Mouse (Mus musculus) lung, postnatal 36 days (tissue): ENCODE measurements around the gene Chd5.

Experiments
- DNase-seq: peaks from one replicate; pipeline ENCODE4 v3.0.0; 2022; ENCODE audit warnings: mixed read lengths

Chd5 gene

DNA sequence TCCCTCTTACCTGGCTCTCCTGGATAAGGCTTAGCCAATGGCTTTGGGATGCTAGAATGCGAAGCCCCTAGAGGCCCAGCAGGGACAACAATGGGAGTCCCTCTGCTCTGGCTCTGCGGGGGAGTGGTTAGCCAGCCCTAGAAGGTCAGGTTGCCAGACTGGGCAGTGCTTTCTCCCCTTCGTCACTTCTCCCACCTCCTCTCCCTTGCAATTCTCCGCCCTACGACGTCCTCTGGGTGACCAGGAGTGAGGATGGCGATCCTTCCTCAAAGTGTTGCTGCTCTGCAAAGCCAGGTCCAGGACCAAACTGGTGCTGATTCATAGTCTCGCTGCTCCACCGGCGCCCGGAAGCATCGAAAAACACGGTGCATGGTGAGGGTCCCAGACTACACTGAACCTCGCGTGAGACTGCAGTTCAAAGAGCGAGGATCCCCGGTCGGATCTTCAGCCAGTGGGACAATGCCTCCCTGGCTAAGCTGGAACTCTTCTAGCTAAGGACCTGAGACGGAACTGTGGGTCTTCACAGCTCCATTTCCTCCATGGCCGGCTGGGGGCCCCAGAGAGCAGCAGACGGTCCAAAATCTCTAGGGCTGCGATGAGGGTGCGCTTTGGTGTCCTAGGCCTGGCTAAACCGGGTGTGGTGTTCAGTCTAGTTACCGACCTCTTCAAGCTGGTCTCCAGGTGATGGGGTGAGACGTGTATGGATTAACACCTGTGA is 19.8 kb upstream of the Chd5 start, which contains the start of gene Rnf207:
Gene Rnf207 (minus strand): TSS at position 477 of the 718 bp plus-strand sequence.
- DNase-seq = peak; percentile 66

- no peak for DNase-seq
These were observed 17.0 kb upstream of the Chd5 start for GRCm38 (mm10) chr4:152321464-152321863.

- DNase-seq = no peak
These were observed 13.5 kb upstream of the Chd5 start for GRCm38 (mm10) chr4:152324641-152325562.

GRCm38 (mm10) chr4:152325574-152326411 is 12.7 kb upstream of the Chd5 start, which contains the start of gene Rpl22:
Rpl22 (plus strand) TSS chr4:152325742.
- peak; percentile 97 for DNase-seq

DNA sequence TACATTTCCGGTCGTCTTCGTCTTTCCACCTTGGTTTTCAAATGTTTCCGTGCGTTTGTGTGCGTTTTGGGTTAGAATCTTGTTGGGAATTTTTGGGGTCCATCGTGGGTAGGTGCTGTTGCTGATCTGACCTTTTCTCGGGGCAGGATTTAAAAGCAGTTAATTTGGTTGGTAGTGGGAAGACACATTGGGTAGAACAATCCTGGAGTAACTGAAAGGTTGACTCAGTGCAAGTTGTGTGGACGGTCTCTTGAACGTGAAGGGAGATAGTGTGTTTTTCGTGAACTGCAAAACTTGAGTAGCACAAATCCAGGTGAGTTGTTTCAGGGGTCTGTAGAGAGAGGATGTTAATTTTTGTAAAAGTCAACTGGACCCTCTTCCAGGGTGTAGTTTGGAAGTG is 11.9 kb upstream of the Chd5 start:
- no peak for DNase-seq

DNA sequence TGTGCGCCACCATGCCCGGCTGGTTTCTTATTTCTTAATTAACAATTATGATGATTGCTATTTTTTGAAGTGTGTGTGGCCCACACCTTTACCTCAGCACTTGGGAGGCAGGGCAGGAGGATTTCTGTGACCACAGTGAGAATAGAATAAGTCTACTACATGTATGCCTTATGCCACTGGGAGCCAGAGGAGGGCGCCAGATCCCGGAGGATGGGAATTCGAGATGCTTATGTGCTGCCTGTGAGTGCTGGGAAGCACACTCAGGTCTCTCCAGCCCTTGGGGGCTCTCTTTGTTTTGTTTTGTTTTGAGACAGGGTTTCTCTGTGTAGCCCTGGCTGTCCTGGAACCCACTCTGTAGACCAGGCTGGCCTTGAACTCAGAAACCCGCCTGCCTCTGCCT is 9.8 kb upstream of the Chd5 start:
- DNase-seq = peak; percentile 45

- peak; percentile 76 for DNase-seq
These were observed 5.5 kb upstream of the Chd5 start for GRCm38 (mm10) chr4:152332952-152333351.

GRCm38 (mm10) chr4:152333587-152333986 is 4.9 kb upstream of the Chd5 start:
- no peak for DNase-seq

GRCm38 (mm10) chr4:152337772-152338171 is 679 bp upstream of the Chd5 start:
- no peak for DNase-seq

DNA sequence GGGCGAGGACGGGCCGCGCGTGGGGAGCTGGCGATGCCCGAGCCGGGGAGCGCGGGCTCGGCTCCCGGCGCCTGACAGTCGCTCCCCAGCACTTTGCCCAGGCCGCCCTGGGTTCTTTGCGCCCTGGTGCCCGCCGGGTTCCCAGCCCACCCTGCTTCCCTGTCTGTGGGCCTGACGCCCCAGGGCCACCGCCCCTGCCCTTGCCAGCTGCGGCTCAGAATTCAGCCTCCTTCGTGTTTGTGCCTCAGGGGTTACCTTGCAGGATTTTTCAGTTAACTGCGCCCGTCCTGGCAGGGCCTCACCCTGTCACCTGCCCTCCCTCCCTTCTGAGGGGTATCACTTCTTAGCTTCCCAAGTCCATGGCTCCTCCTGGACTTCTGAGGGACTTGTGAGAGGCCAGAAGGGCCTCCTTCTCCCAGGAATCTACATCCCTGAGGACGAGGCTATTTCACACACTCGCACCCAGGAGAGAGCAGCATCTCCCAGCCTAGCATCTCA is 891 bp downstream of the Chd5 start:
- no peak for DNase-seq

DNA sequence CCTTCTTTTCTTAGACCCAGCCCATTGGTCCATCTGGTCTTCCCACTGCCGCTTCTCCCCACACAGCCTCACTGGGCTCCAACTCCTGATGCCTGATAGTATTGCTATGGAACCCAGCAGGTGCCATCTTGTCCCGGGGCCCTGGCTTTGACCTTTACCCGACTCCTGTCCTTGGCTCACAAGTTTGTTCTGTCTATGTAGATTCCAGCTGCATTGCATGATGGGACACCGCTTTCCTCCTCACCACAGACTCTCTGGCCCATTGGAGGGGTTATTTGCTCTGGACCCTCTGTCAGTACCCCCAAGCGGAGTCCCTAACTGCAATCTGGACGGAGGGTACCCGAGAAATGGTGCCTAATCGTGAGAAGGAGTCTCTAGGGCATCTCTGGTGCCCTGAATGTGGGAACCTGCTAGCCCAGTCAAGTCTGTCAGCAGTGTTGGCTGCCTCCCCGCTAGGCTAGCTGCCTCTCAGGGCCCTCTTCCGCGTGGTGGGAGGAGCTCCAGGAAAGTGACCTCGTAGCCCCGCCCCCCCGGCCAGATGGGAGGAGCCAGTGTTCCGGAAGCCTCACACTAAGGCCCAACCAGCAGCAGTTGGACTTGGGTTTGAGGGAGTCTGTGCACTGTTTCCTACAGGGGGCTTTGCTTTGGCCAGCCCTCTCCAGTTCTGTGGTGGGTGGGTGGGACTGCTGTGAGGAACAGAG is 2.3 kb downstream of the Chd5 start:
- no peak for DNase-seq

GRCm38 (mm10) chr4:152343296-152343695 is 4.8 kb downstream of the Chd5 start:
- DNase-seq = peak; percentile 29

GRCm38 (mm10) chr4:152344651-152345050 is 6.2 kb downstream of the Chd5 start:
- DNase-seq = peak; percentile 28

- peak; percentile 87 for DNase-seq
These were observed 6.9 kb downstream of the Chd5 start for GRCm38 (mm10) chr4:152345120-152345889.

GRCm38 (mm10) chr4:152349837-152350381 is 11.5 kb downstream of the Chd5 start:
- peak; percentile 26 for DNase-seq

DNA sequence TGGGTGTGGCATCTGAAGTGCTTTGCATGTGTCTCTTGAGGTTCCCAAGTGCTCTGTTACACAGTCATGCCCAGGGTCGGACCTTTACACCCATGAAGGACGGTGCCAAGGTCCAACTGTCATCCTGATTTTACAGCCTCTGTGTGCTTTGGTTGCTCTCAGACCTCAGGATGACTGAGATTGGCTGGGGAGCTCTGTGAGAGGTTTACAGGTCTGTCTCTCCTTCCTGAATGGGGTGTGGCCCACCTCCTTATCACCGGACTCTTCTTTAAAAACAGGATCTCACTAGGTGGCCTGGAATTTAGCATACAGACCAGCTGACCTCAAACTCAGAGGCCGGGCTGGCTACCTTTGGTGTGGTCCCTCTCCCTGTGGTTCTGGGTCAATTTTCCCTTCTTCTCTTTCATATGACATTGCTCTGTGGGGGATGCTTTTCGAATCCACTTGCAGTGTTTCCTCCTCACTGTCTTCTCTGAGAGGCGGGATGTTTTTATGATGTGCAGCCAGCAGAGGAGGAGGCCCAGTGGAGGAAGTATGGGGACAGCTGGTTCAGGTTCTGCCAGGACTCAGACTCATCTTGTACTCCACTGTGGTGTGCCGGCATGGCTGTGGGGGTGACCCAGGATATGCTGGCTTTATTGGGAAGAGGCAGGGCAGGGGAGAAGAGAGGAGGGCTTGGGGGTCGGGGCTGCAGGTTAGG is 12.4 kb downstream of the Chd5 start:
- DNase-seq = no peak

DNA sequence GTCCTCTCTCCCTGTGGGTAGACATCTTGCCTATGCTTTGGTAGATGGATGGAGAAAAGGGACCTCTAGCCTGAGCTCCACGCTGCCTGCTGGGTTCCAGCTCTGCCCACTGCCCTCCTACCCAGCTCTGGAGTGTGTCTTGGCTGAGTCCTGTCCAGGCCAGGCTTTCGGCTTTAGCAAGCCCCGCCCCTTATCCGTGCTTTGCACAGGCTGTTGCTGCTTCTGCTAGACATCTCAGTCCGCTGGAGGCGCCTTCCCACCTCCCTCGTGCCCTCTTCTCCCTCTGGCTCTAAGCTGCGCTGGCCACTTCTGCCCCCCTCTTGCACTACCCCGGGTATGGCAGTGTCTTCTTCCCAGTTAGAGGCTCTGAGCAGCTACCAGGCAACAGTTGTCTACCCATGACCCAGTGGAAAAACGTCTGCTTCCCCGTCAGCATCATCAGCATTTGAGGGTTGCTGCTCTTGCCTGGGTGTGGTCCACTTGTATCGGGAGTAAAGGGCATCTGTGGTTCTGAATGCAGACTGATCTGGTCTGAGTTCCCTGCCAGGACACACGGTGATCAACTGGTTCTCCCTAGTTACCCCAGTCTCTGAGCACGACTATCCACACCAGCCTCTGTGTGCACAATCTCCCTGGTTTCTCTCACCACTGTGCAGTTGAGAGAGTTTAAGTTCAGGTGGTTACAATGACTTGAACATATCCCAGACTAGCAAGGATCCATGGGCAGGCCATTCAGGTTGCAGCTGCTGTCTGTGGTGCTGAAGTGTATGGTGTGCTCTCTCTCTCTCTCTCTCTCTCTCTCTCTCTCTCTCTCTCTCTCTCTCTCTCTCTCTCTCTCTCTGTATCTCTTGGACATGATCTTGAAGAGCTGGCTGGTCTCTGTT is 13.2 kb downstream of the Chd5 start:
- peak; percentile 48 for DNase-seq

GRCm38 (mm10) chr4:152353886-152354637 is 15.6 kb downstream of the Chd5 start:
- peak; percentile 62 for DNase-seq
